Mouse (Mus musculus): ENCODE measurements around the gene Klhl42.

Klhl42 gene

GRCm38 (mm10) chr6:147145277-147145676 is 54.1 kb downstream of the Klhl42 start:
- DNase-seq (ENCODE audit: low read depth, low spot score), result no peak

GRCm38 (mm10) chr6:147145753-147146152 is 54.6 kb downstream of the Klhl42 start:
- no peak for DNase-seq (ENCODE audit: low read depth, low spot score)

- DNase-seq (ENCODE audit: low read depth, low spot score), result no peak
Measured at GRCm38 (mm10) chr6:147151069-147151468, 59.9 kb downstream of the Klhl42 start.

- DNase-seq (ENCODE audit: low read depth, low spot score), result no peak
Measured at GRCm38 (mm10) chr6:147151839-147152238, 60.7 kb downstream of the Klhl42 start.

- DNase-seq (ENCODE audit: low read depth, low spot score), result no peak
Measured at GRCm38 (mm10) chr6:147155085-147155484, 63.9 kb downstream of the Klhl42 start.

- DNase-seq (ENCODE audit: low read depth, low spot score), result no peak
Measured at GRCm38 (mm10) chr6:147161818-147162584, 70.8 kb downstream of the Klhl42 start.
